Mouse (Mus musculus): ENCODE data around the gene Gm4969. TPM values are rescaled to one million over a fixed set of nuclear protein-coding genes. Genes with fewer than 3 reads are reported as not detected.
"Not testable (repeated sequence)": the region's sequence is repeated elsewhere in the genome, so short reads cannot be mapped to it uniquely, and the experiment has no call there.

Gm4969 gene
- polyA plus RNA-seq, 1 experiment from 2014 or later = 4.9 TPM

GRCm38 (mm10) chr7:19159411-19159810 lies 41.2 kb upstream of the Gm4969 start:
- H3K4me2 ChIP-seq (ENCODE audit: low read length) = peak overlapping the region; percentile 37
- no peak overlapping the region for H3K27ac ChIP-seq (ENCODE audit: low read length)
- peak overlapping the region; percentile 19; the same call in 1 of the 2 replicates for H3K9ac ChIP-seq (replicated peaks; ENCODE audit: low read depth, low read length)
- WGBS = 14% methylated on average over 18 of the region's 18 CpGs
- no peaks in the 10 kb centered on the region for H3K36me3 ChIP-seq (ENCODE audit: control insufficient read depth, insufficient read depth)
- no peak for ATAC-seq
- no peaks in the 10 kb centered on the region for H3K9me3 ChIP-seq (ENCODE audit: control insufficient read depth, low read length)
- peak overlapping the region; percentile 27 for H3K4me3 ChIP-seq (replicated peaks; ENCODE audit: low read length)
- peaks cover 4% of the 10 kb centered on the region; the same call in 1 of the 2 replicates for H3K27me3 ChIP-seq (replicated peaks; ENCODE audit: control insufficient read depth, insufficient read depth, low read length)
- H3K4me1 ChIP-seq (replicated peaks; ENCODE audit: control insufficient read depth, insufficient read depth, low read length) = peaks cover 37% of the 10 kb centered on the region

DNA sequence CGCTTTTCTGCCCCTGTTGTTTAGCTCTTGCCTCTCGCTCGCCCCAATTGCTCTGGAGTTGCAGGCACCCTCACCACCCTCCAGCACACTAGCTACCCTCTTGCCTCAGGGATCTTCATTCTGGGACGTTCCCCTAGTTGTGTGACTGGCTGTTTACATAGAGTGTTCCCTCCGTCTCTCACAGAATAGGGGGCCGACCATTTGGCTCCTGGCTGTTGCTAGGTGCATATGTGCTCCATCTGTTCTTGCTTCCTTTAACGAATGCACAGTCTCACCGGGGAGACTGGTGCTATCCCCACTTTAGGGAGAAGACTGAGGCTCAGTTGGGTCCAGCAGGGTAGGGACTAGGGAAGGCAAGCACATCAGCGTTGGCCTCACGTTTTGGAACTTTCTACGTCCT lies 40.4 kb upstream of the Gm4969 start:
- H3K4me1 ChIP-seq (replicated peaks; ENCODE audit: control insufficient read depth, insufficient read depth, low read length) = peaks cover 31% of the 10 kb centered on the region
- H3K36me3 ChIP-seq (ENCODE audit: control insufficient read depth, insufficient read depth) = peaks cover 5% of the 10 kb centered on the region; the same call in 1 of the 2 replicates
- H3K27ac ChIP-seq (ENCODE audit: low read length) = peak overlapping the region; percentile 66
- peak; percentile 29 for ATAC-seq
- H3K9ac ChIP-seq (replicated peaks; ENCODE audit: low read depth, low read length) = no peak overlapping the region
- H3K9me3 ChIP-seq (ENCODE audit: control insufficient read depth, low read length) = no peaks in the 10 kb centered on the region
- 50% methylated on average over 11 of the region's 11 CpGs for WGBS
- H3K4me2 ChIP-seq (ENCODE audit: low read length) = no peak overlapping the region
- H3K27me3 ChIP-seq (replicated peaks; ENCODE audit: control insufficient read depth, insufficient read depth, low read length) = peaks cover 4% of the 10 kb centered on the region; the same call in 1 of the 2 replicates
- no peak overlapping the region for H3K4me3 ChIP-seq (replicated peaks; ENCODE audit: low read length)

- H3K4me1 ChIP-seq (replicated peaks; ENCODE audit: control insufficient read depth, insufficient read depth, low read length) = peaks cover 31% of the 10 kb centered on the region
- ATAC-seq = peak; percentile 83
- WGBS = 4% methylated on average over 30 of the region's 30 CpGs
- peaks cover 12% of the 10 kb centered on the region for H3K36me3 ChIP-seq (ENCODE audit: control insufficient read depth, insufficient read depth)
- H3K9me3 ChIP-seq (ENCODE audit: control insufficient read depth, low read length) = no peaks in the 10 kb centered on the region
- H3K9ac ChIP-seq (replicated peaks; ENCODE audit: low read depth, low read length) = peak overlapping the region; percentile 48
- H3K4me3 ChIP-seq (replicated peaks; ENCODE audit: low read length) = peak overlapping the region; percentile 21
- peaks cover 4% of the 10 kb centered on the region; the same call in 1 of the 2 replicates for H3K27me3 ChIP-seq (replicated peaks; ENCODE audit: control insufficient read depth, insufficient read depth, low read length)
- peak overlapping the region; percentile 55 for H3K4me2 ChIP-seq (ENCODE audit: low read length)
- peak overlapping the region; percentile 90 for H3K27ac ChIP-seq (ENCODE audit: low read length)
These were observed 39.1 kb upstream of the Gm4969 start for GRCm38 (mm10) chr7:19157160-19157800.

DNA sequence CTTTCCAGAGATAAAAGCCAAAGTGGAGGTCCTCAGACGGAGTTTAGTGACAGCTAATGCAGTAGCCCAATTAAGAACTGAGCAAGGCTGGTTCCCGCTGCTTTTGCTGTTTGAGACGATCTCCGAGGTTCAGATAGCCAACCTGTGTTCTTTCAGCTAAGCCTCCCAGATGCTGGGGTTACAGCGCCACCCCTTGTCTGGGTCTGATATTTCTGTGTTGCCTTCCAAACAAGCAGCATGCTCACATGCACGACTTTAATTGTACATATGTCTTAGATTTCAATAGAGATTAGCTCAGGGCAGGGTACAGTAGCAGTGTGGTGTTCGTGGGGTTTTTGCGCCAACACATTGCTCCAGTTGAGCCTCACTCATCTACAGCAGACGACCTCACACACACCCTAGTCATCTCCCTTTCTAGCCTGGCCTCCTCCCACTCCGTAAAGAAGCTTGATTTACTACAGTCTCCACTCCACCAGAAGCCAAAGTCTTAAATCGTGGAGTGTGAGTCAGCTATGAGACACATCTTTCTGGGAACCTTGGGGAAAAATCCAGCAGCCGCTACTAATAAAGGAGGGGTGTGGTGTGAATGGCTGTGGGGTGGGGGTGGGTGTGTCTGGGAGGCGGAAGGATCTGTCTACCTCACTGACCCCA lies 37.8 kb upstream of the Gm4969 start:
- Histone ChIP-seq H3K4me3 (replicated peaks; ENCODE audit: low read length) (no peak overlapping the region), H3K4me2 (ENCODE audit: low read length) (no peak overlapping the region), H3K27me3 (replicated peaks; ENCODE audit: control insufficient read depth, insufficient read depth, low read length) (peaks cover 4% of the 10 kb centered on the region; the same call in 1 of the 2 replicates), H3K36me3 (ENCODE audit: control insufficient read depth, insufficient read depth) (peaks cover 12% of the 10 kb centered on the region), H3K9ac (replicated peaks; ENCODE audit: low read depth, low read length) (no peak overlapping the region), H3K27ac (ENCODE audit: low read length) (no peak overlapping the region; the same call in 1 of the 2 replicates), H3K4me1 (replicated peaks; ENCODE audit: control insufficient read depth, insufficient read depth, low read length) (peaks cover 31% of the 10 kb centered on the region), H3K9me3 (ENCODE audit: control insufficient read depth, low read length) (no peaks in the 10 kb centered on the region)
- ATAC-seq = no peak
- 56% methylated on average over 13 of the region's 13 CpGs for WGBS

DNA sequence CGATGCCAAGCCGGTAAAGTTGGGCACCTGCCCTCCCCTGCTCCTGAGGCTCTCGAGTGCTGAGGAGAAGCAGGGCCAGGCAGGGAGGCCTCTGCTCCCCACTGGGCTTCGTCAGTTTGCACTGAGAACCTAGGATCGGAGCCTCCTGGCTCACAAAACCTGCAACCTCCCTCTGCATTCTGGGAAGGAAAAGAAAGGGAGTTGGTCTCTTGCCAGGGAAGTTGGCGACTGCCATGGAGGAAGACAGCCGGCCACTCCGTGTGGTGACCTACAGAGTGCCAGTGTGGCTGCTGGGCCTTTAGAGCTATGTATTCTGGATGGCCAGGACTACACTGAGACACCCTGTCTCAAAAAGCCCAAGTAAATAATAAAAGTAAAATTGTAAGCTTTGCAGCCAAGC lies 36.6 kb upstream of the Gm4969 start:
- Histone ChIP-seq H3K4me3 (replicated peaks; ENCODE audit: low read length) (no peak overlapping the region), H3K27ac (ENCODE audit: low read length) (no peak overlapping the region), H3K9me3 (ENCODE audit: control insufficient read depth, low read length) (no peaks in the 10 kb centered on the region), H3K4me2 (ENCODE audit: low read length) (no peak overlapping the region), H3K9ac (replicated peaks; ENCODE audit: low read depth, low read length) (no peak overlapping the region), H3K27me3 (replicated peaks; ENCODE audit: control insufficient read depth, insufficient read depth, low read length) (peaks cover 3% of the 10 kb centered on the region; the same call in 1 of the 2 replicates), H3K4me1 (replicated peaks; ENCODE audit: control insufficient read depth, insufficient read depth, low read length) (peaks cover 33% of the 10 kb centered on the region), H3K36me3 (ENCODE audit: control insufficient read depth, insufficient read depth) (peaks cover 12% of the 10 kb centered on the region)
- 70% methylated on average over 8 of the region's 8 CpGs for WGBS
- ATAC-seq = no peak

DNA sequence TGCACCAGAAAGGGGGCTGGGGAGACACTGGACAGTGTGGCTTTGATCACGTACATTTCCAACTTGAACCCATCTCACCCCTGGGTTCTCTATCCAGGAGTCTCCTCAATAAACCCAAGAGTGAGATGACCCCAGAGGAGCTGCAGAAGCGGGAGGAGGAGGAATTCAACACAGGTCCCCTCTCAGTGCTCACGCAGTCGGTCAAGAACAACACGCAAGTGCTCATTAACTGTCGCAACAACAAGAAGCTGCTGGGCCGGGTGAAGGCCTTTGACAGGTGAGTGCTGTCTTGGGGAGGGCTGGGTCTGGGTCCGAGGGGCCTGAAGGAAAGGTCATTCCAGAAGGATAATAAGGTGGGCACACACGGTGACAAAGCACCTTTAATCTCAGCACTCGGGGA lies 33.0 kb upstream of the Gm4969 start:
- not testable (repeated sequence) for H3K27ac ChIP-seq (ENCODE audit: low read length); H3K9ac ChIP-seq (replicated peaks; ENCODE audit: low read depth, low read length); H3K4me3 ChIP-seq (replicated peaks; ENCODE audit: low read length); H3K9me3 ChIP-seq (ENCODE audit: control insufficient read depth, low read length); H3K27me3 ChIP-seq (replicated peaks; ENCODE audit: control insufficient read depth, insufficient read depth, low read length); ATAC-seq; H3K4me2 ChIP-seq (ENCODE audit: low read length)
- Histone ChIP-seq H3K4me1 (replicated peaks; ENCODE audit: control insufficient read depth, insufficient read depth, low read length) (peaks cover 16% of the 10 kb centered on the region), H3K36me3 (ENCODE audit: control insufficient read depth, insufficient read depth) (peaks cover 12% of the 10 kb centered on the region)
- 89% methylated on average over 10 of the region's 10 CpGs for WGBS

- Histone ChIP-seq H3K4me3 (replicated peaks; ENCODE audit: low read length) (peak within 1 kb of the TSS; percentile 72), H3K9me3 (ENCODE audit: control insufficient read depth, low read length) (no peaks in the 10 kb centered on the region), H3K9ac (replicated peaks; ENCODE audit: low read depth, low read length) (peak within 1 kb of the TSS; percentile 54), H3K4me1 (replicated peaks; ENCODE audit: control insufficient read depth, insufficient read depth, low read length) (peaks cover 16% of the 10 kb centered on the region), H3K27me3 (replicated peaks; ENCODE audit: control insufficient read depth, insufficient read depth, low read length) (no peaks in the 10 kb centered on the region), H3K36me3 (ENCODE audit: control insufficient read depth, insufficient read depth) (peaks cover 12% of the 10 kb centered on the region), H3K4me2 (ENCODE audit: low read length) (peak within 1 kb of the TSS; percentile 91), H3K27ac (ENCODE audit: low read length) (peak within 1 kb of the TSS; percentile 94)
- under 1% methylated on average over 24 of the region's 24 CpGs for WGBS
- ATAC-seq = peak; percentile 90
These were observed 31.5 kb upstream of the Gm4969 start, which contains the start of gene Snrpd2 for GRCm38 (mm10) chr7:19149626-19150025. Gene Snrpd2 (plus strand): TSS chr7:19149722.

DNA sequence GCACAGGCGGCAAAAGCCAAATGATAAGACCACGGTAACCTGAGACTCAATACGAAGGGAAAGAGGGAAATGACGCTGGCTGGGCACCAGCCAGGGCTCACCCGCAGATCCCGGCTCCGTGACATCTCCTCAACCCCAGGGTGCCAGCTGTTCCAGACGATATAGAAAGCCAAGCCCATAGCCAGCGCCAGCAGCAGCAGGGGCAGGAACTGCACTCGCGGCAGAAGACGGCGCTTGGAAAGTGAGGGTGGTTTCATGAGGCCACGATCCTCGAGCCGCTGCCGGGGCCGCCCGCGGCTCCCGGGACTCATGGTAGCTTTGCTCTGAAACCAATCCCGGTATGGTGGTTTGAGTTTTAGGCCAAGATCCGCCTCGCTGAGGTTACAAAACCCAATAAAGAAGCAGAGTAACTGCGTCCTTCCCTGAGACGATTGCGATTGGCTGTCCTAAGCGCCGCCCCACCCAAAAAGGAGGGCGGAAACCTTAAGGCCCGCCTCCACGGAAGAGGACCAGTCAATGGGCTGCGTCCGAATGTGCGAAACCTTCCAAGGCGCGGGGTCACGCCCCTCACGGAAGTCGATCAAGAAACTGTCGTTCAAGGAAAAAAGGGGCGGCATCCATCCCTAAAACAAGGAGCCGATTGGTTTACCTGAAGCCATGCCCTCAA lies 30.8 kb upstream of the Gm4969 start, which contains the start of gene Qpctl:
Gene Qpctl (minus strand): TSS at position 417 of the 667 bp plus-strand sequence.
- peak within 1 kb of the TSS; percentile 72 for H3K4me3 ChIP-seq (replicated peaks; ENCODE audit: low read length)
- peak; percentile 97 for ATAC-seq
- H3K9me3 ChIP-seq (ENCODE audit: control insufficient read depth, low read length) = no peaks in the 10 kb centered on the region
- 0% methylated on average over 43 of the region's 43 CpGs for WGBS
- H3K4me1 ChIP-seq (replicated peaks; ENCODE audit: control insufficient read depth, insufficient read depth, low read length) = peaks cover 16% of the 10 kb centered on the region
- H3K36me3 ChIP-seq (ENCODE audit: control insufficient read depth, insufficient read depth) = peaks cover 11% of the 10 kb centered on the region
- H3K9ac ChIP-seq (replicated peaks; ENCODE audit: low read depth, low read length) = peak within 1 kb of the TSS; percentile 54
- H3K27me3 ChIP-seq (replicated peaks; ENCODE audit: control insufficient read depth, insufficient read depth, low read length) = no peaks in the 10 kb centered on the region
- H3K4me2 ChIP-seq (ENCODE audit: low read length) = peak within 1 kb of the TSS; percentile 91
- peak within 1 kb of the TSS; percentile 94 for H3K27ac ChIP-seq (ENCODE audit: low read length)

All from forebrain, embryonic 16.5 days (tissue).